Mouse (Mus musculus): ENCODE measurements at regions not wholly inside any gene's neighbourhood (a gene's known extent, or its start where the extent isn't known, plus 50 kb on each side); places are given as distances from the start of the nearest gene placed in this dataset.

DNA sequence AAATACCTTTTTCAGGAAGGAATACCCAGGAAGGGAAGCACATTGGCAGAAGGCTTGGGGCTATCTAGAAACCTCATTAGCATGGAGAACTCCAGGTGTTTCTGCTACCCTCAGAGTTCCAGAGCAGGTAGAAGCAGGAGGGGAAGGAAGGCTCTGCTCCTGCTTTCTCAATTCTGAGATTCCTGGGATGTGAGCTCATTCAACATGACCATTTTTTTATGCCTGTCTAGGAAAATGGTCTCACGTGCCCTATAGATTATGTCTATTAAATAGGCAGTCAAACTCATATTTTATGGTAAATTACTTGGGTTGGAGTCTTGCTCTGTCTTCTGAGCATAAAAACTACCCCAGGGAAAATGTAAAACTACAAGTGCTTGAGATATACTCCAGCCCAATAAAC is 130.2 kb downstream of the Ccdc71l start:
- TF ChIP-seq CTCF (IDR thresholded peaks at IDR 0.05; ENCODE audit: extremely low read depth, insufficient read depth, low read length): no peak
- TF ChIP-seq POLR2A (IDR thresholded peaks at IDR 0.05; ENCODE audit: extremely low read depth, insufficient read depth, low read length): no peak
